Mouse (Mus musculus) telencephalon, adult 2 months (tissue): ENCODE results near the gene Safb2.

Experiments
- DNase-seq: peaks from one replicate; pipeline ENCODE4 v3.0.0-alpha.2; 2011; ENCODE audit warnings: low read depth, low spot score

Safb2 gene

DNA sequence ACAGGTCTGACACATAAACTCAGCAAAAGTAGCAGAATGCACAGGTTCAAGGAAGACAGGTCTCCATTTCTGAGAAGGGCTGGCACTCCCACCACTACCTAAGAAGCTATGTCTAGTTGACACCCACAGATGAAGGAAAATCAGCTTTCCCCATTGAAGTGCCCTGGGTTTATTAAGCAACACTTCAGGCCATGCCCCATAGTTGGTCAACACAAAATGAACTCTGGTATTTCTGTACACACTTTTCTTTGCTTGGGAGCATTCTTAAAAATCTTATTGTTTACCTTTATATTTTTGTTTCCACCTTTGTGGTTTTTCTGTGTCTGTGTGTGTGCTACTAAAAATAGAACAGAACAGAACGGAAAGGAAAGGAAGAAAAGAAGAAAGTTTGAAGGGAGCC, 24.3 kb downstream of the Safb2 start:
- no peak for DNase-seq

DNA sequence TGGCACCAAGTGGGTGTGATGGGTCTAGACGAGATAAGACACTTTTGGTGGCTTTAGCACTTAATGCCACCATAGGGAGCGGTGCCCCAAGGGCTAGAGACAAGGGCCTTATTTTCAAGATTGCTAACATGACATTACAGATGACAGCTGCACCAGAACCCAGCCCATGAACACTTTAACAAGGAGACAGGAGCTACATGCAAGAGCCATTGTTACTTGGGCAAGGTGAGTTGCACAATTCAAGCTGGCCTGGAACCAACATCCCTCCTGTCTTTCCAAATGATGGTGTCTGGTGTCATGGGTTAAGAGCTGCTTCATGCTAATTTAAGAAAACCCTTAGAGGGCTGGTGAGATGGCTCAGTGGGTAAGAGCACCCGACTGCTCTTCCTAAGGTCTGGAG, 25.0 kb downstream of the Safb2 start:
- DNase-seq: no peak

DNA sequence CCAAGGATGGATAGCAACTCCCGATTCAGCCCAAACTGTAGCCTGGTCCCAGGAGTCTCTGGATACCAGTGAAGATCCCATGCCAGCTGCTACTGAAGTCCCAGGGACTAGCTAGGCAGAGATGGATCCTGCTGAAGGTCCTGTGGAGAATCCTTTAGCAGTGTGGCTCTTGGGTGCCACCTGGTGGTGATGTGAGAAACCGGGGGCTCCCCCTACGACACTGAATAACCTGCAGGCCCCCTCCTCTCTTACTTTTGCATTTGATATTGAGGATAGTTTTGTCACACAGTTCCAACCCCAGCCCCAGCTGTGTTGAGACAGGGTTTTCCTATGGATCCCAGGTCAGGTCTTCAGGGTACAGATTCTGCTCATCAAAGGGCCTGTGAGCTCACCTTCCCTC, 25.9 kb downstream of the Safb2 start:
- DNase-seq: no peak

DNA sequence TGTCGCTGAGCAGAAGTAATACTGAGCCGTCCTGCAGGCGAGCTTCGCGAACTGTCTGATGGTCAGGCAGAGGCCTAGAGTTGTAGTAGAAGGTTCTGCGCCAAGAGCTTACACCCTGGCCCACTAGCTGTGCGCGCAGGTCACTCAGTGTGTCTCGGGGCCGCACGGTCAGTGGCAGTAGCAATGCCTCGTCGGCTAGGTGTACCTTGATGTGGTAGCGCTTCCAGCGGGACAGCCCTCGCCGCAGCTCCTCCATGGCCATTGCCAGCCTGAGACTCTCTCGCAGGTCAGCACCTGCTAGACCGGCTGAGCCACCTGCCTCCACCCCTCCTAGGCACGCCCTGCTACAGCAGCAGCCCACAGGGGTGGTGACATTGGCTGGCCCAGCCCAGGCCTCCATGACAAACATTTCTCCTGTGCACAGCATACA, 30.2 kb downstream of the Safb2 start, which contains the start of gene Gm20219:
Gene Gm20219, minus strand, starts transcription at position 266 of the 430 bp plus-strand sequence.
- DNase-seq: no peak

DNA sequence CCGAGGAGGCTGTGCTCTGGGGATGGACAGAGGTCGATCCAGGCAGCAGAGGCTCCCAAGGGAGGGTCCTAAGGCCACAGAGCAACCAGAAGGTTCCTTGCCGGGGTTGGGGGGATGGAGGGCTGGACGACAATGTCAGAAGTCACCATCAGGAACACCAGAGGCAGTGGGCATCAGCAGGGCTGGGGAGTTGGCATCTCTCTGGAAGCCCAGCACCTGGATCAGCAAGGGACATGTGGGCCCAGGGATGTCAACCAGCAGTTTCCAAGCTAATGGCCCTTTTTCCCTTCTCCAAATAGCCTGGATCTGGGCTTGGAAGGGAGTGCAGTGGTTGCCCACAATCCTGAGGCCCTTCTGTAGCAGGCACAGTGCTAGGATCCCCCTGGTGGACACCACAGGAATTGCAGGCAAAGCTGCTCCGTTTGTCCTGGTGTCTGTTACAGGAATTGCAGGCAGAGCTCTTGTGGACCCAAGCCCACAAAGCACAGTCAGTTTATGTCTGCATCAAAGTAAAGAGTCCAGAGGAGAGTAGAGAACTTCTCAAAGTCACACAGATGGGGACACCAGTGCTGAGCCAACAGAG, 31.5 kb downstream of the Safb2 start:
- no peak for DNase-seq

DNA sequence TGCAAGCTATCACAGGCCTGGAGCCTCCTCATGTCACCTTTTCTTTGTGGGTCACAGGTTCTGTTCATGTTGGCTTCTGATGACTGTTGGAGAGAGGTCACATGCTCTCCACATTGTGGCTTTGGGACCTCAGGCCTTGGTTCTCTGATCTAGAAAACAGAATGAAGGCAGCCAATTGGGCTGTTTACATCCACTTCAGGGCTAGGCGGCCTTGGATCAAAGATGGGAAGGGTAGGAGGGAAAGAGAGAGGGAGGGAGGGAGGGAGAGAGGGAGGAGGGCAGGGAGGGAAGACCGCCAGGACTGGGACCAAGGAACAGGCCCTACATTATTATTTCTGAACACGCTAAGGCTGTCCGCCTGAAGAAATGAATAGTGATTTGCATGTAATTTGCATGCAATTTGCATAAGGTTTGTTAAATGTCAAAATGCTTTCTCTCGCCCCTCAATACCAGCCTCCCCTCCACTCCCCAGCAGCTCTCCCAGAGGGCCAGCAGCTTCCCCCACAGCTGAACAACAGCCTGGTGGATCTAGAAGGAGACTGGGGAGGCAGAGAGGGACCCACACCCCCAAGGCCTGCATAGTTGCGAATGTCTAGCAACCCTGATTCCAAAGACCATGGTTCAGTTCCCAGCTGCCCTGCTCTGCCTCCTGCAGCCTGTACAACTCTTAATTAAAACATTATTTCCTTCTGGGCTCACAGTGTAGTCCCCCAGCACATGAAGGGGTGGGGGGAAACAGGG, 32.4 kb downstream of the Safb2 start:
- no peak for DNase-seq

DNA sequence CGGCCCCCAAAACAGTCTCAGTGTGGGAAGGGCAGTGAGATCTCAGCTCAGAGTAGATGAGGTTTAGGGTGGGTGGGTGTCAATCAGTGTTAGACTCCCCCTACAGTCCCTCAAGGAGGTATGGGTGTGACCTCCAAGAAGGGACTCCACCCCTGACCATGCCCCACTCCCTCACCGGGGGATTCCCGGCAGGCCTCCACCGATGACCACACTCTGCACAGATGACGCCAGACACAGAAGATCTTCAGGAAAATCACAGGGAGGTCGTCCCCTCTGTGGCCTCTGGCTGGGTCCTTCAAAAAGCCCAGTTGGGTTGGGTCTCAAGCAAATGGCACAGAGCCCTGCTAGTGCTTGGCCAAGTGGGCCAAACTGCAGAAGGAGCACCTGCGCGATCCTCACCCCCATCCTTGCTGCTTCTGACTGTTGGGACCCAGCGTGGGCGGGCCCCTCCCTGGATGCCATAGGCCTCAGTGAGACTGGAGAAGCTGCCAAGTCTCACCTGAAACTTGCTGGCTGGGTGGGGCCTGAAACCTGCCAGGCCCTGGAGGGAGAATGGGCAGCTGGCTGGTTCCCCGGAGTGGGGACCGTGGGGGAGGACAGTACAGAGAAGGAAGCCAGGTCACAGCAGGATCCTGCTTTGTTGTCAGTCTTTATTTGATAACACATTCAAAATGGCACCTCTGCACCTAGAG, 33.5 kb downstream of the Safb2 start:
- no peak for DNase-seq

DNA sequence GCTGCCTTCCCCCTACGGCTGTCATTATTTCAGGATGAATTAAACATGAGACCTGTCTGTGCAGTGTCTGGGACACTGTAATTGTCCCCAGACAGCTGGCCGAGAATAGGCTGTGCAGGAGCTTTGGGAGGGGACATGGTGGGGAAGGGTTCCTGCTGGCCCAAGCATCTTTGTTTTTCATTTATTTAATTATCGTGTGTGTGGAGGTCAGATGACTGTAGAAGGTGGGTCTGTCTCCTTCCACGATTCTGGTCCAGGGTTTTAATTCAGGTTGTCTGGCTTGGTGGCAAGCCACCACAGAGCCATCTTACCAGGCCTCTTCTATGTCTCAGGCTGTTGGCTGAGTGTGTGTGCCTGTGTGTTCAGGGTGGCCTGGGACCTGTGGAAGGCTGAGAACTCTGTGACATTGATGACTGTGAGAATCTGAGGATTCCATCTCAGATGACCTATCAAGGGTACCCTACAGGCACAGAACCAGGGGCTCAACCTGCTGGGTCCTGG, 35.7 kb downstream of the Safb2 start:
- no peak for DNase-seq

DNA sequence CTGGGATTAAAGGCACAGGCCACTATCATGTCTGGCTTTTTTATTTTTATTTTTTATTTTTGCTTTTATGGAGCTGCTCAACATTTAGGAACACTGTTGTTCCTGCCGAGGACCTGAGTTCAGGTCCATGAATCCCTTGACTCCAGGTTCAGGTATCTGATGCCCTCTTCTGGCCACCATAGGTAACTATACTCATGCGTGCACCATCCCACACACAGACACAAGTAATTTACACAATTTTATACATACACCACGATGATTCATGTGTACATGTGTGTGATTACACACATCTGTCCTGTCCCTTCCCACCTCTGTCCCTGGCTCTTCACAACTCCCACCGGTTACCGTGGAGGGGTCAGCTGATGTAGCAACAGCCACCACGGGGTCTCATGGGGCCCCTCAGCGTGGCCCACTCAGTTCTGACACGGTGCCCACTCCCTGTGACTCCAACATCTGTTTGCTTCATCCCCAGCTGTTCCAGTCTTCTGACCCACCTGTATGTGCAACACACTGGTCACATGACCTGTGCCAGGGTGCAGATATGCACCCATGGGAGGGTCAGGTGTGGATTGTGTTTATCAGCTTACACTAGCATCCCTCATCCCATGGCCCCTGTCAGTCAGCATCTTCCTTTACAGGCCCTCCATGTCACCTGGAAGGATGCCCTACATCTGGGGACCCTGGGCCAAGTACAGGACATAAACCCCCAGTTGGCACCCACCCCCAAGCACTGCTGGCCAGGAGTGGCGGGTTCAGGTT, 36.4 kb downstream of the Safb2 start:
- no peak for DNase-seq

DNA sequence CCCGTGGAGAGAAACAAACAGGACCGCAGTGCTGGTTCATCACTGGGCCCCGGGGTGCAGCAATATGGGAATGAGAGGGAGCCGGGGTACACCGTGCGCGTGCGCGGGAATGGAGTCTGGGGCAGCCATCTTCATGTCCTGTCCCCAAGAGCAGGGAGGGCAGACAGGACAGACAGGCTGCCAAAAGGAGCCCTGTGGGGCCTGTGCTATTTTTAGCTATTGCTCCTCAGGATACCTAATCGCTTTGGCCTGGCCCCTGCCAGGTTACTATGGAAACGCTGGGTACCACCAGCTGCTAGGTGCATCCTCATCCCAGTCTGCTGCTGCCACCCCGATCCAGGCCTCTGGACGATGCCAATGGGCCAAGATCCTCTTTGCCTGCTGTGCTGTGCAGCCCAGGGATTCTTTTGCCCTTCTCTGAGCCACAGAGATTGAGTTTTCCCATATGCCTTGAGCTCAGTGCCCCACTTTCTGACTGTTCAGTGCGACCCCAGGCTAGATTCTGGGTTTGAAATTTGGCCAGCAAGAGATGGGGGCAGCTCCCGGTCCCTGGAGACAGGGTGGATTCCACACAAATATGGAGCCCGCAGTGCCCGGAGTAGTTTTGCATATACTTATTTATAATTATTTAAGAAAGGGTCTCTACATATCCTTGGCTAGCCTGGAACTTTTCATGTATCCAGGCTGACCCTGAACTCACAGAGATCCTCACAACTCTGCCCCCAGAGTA, 37.1 kb downstream of the Safb2 start:
- DNase-seq: no peak

DNA sequence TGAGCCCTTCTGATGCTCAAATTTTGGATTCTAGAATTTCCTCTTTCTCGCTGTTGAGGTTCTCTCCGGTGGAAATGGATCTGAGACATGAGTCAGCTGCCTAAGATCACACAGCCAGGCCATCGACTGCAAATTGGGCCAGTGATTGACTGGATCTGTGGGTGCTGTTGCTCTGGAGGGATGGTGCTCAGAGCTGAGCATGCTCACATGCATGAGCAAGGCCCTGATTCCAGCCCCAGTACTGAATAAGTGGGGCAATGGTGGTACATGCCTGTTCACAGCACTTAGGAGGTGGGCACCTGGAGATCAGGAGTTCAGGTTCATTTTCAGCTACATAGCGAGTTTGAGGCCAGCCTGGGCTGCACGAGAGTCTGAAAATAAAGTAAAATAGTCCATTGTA, 37.8 kb downstream of the Safb2 start:
- DNase-seq: no peak

DNA sequence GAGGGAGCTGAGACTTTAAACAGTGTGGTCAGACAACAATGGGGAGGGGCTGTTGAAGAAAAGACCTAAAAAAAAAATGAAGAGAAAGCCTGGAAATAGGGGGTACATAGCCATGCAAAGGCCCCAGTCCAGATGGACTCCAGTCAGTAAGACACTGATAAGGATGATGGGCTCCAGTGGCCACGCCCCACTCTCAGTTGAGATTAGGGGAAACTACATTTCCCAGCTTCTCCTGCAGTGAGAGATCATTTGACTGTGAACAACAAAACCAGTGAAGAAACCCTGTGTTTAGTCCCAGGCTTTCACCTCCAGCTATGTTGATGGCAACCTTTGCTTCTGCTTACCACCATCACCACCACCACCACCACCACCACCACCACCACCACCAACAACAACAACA, 38.4 kb downstream of the Safb2 start:
- no peak for DNase-seq

DNA sequence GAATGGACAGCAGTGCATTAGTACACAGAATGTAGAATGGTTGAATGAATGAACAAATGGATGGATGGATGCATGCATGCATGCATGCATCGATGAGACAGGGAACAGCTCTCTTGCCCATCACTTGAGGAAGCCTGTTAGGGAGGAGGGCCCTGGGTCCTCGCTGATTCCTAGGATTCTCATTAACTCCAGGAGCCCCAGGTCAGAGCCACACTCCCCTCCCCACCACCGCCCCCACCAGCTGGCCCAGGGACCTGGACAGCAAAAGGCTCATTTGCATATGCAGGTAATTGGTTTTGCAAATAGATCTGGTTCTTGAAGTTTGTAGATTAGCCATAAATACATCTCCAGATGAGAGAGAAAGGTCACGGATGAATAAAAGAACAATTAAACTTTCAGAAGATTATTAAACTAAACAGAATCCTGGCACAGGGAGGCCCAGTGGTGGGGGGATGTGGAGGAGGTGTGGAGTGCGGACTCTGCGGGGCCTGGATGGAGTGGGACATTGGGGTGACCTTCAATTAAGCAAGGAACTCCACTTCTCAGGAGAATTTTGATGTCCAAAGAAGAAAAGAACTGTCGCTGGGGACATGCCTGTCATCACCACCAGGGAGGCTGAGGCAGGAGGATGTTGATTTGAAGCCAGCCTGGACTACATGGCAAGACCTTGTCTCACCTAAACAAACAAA, 39.5 kb downstream of the Safb2 start:
- no peak for DNase-seq

DNA sequence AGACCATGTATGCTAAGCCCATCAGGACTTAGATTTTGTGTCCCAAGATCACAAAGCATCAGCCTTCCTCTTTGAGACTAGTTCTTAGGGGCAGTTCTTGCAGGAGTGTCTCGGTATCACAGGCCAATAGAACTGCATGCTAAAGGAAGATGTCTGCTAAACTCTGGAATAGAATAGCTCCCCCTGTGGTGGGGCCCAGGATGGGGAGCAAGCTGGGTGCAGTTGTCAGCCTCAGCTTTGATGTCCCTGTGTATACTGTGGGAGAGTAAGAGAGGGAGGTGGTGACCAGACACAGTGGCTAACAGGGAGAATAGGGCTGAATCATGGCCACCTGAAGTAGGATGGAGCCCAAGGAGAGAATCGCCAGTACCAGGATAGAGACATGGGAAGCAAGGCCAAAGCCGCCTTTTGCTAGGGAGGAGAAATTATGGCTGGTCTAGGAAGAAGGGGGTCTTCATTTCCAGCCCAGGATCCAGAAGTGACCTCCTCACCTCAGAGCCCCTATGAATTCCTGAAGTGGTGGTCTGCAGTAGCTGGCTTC, 40.6 kb downstream of the Safb2 start:
- no peak for DNase-seq

DNA sequence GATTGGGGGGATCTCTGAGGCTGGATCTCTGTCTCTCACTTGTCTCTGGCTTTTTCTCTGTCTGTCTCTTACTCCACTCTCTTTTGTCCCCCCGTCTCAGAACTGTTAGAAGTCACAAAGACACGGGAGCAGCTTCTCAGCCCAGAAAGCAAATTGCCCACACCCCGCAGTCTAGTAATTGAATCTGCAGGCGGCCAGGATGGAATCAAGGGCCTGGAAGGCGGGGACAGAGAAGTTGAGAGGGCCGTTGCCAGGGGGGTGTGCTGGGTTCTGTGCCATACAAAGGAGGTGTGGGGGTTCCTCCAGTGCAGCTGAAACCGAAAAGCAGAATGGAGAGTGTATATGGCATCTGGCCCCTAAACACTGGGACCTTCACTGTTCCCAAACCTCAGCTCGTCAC, 41.6 kb downstream of the Safb2 start:
- no peak for DNase-seq

DNA sequence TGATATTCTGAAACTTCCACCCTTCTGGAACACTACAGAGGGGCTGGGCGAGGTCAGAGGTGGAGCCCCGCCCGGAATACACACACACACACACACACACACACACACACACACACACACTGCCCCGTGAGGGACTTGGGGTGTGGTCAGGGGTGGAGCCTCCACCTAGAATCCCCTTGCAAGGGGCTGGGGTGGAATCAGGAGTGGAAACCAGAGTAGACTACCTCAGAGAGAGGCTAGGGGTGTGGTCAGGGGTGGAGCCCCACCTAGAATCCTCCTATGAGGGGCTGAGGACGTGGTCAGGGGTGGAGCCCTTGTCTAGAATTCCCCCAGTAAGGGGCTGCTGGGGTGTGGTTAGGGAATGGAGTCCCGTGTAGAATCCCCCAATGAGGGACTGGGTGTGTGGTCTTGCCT, 43.8 kb downstream of the Safb2 start:
- no peak for DNase-seq

DNA sequence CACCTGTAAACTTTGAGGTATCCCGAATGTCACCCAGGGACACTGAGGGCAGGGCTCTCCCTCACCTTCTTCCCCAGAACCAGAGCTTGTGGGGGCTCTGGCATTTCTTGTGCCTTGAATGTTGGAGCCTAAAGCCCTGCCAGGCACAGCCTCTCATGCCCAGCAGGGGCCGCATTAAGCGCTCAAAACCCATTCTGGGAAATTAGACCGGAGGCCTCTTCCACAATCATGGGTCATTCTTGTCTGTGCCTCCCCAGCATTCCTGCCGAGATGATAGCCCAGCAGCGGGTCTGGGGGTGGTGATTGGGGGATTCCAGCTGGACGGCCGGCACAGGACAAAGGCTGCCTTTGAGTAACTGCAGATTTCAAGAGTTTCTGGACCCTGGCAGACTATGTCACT, 46.5 kb downstream of the Safb2 start:
- DNase-seq: no peak

DNA sequence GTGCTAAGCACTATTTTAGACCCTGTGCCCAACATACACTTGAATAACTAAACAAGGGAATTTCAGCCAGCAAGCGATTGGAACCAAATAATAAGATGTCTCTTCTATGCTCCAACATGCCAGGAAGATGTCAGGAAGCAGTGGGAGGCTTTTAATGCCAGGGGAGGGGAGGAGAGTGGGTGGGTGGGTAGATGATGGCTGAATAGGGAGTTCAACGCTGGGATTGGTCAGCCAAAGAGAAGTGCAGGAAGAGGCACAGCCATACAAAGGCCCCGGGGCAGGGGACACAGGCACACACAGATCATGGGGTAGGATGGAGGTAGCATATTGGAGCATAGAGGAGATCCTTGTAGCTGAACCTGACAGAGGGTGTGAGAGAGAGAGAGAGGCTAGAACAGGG, 47.5 kb downstream of the Safb2 start:
- DNase-seq: no peak

DNA sequence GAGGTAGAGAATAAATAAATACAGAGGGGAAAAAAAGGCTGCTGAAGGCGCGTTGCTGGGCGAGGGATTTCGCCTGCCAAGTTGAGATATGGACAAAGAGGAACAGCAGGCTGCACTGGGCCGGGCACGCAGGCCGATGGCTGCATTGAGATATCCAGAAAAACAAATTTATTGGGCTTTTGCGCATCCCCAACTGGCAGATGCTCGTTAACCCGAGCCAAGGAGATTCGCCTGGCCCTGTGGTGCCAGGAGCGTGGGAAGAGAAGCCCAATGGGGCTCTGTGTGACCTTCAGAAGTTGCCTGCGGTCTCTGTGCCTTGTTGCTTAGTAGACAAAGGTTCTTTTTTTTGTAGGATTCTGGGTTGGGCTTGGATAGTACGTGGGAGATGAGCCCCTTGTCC, 48.2 kb downstream of the Safb2 start:
- DNase-seq: no peak

DNA sequence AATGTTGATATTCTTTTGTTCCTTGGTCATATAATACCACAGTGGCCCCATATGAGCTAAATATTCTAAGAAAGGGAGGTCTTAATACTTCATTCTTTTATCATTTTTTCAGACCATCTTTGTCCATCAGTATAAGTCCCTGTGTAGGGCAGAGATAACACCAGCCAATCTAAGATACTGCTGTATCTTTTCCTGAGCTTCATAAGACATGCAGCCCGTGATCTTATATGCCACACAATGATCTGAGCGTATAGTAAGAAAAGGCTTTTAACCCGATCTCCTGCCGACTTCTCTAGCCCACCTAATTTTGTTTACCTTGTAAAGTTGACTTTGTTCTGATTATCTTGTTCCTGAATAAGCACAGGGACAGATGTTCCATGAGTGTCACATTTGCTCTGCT, 59.4 kb downstream of the Safb2 start:
- DNase-seq: no peak

DNA sequence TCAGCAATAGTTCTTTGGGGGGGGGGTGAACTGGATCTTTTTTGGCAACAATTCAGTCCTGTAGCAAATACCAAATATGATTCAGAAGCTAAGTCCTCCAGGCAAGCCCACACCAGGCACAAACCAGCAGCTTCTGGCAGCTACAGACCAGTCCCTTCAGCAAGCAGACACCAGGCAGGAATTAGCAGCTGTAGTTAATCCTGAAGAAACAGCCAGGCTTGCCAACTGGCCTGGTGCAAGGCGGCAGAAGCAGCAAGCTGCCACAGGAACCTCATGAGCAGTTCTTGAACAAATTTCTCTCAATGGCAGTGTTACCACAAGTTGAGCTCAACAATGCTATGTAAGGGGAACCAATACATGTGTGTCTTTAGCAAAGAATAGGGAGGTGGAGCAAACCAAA, 61.6 kb downstream of the Safb2 start:
- DNase-seq: no peak
